Mouse (Mus musculus): ENCODE measurements around the gene Sord.

Gene Sord

DNA sequence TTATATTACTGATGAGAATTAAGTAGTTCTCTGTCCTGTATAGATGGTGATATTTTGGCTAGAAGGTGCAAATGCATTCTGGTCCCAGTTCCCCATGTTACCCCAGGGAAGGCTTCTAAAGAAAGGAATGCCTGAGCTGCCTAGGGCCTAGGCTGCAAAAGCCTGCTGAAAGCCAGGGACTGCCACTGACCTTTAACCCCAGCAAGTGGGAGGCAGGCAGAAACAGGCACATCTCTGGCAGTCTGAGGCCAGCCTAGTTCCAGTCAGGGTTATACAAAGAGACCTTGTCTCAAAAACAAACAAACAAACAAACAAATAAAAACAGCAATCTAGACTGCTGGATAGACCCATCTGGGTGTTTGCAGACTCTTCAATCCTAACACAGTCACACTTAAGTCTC is 6.2 kb downstream of the Sord start:
- no peak for DNase-seq (ENCODE audit: low spot score in 2 of 2)

DNA sequence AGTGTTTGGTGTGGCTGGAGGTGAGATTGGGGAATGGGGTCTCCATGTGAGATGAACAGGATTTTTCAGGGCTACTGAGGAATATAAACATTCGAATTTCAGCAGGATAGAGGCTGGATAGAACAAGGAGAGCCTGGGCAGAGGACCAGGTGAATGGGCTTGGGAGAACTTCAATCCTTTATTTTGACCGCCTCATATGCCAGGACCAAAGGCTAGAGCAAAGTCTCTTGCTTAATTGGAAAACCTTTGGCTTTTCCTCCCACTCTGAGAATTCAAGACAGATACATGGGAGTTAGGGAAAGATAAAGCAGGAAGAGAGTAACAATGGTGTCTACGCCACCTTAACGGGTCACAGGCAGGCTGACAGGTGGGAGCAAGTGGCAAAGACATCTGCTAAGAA is 6.7 kb downstream of the Sord start:
- no peak for DNase-seq (ENCODE audit: low spot score in 2 of 2)

DNA sequence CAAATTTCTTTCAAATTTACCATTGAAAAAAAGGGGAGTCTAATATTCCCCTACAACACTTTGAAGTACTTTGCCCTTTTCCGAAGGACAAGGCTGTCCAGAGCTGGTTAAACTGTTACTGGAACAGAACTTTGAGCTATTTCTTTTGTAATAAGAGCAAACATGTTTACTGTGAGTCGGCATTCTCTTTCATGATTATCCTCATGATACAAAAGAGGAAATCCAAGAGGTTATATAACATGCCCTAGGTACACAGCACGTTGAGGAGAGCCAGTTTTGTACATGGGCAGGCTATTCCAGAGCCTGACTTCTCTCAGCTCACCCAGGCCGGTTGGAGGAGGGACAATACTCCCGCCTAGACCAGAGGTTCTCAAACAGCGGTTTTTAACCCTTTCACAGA is 7.4 kb downstream of the Sord start:
- DNase-seq (ENCODE audit: low spot score in 2 of 2) = no peak

DNA sequence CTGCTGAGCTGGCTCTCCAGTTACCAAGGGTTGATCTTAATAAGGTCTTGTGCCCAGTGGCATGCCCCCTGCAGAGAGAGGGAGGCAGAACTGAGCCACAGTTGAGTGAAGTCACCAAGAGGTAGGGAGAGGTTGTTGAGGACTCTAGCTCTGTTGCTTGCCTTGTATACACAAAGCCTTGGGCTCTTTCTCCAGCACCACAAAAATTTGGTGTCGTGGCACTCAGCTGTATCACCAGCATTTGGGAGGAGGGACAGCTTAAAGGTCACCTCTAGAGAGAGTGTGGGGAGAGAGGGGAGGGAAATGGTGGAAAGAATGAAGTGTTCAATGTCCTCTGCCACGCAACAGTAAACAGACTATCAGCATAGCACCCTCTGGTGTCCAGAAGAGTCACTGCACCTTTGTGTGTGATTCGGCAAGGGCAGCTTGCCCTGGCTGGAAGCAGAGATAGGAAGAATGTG is 9.2 kb downstream of the Sord start:
- peak; percentile 22 to 69 for DNase-seq (ENCODE audit: low spot score in 2 of 2)

DNA sequence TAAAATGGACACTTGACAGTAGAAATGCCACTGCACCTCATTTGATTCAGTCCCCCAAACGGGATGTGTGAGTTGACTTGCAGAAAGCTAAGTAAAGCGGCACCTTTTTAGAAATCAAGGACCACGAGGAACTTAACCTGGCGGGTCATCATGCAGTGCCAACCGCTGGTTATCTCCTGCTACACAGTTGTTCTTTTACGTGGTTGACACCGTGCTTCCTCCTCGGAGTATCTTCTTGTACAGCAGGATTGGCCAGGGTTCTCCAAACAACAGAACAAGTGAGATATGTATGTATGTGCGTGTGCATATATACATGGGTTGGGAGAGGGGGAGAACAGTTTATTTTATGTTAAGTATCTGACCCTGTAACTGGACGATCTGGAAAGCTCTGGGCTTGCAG is 13.2 kb downstream of the Sord start:
- DNase-seq (ENCODE audit: low spot score in 2 of 2) = no peak

DNA sequence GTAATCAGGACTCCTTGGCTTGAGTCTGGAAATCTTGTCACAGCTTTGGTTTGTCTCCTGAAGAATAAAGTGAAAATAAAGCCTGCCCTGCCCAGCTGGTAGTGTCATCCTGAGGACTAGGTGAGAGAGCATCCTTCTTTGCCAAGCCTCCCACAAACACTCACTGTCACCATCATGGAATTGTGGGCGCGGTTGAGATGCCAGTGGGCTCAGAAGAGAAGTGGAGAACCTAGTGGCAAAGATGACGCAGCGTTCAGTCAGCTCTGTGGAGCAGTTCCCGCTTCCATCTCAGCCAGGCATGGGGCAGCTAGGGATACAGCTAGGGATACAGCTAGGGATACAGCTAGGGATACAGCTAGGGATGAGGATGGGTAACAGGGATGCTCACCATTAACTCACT is 21.4 kb downstream of the Sord start:
- DNase-seq (ENCODE audit: low spot score in 2 of 2) = no peak

DNA sequence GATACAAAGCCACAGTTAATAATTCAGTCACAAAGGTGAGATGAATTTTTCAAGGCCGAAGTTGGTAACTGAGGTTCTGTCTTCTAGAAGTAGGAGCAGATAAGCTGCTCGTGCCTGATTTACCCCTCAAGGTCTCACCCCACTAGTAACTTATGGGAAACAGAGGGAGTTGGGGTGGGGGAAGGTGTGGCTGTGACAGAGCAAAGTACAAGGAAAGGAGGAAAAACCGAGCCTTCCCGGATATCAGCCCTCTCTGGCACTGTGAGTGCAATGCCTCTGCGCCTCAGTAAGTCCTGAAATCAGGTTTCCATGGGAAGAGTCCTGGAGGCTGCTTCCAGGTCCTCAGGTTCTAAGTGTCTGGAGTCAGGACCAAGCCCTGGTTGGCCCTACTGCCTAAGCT is 26.2 kb downstream of the Sord start:
- DNase-seq (ENCODE audit: low spot score in 2 of 2) = no peak

DNA sequence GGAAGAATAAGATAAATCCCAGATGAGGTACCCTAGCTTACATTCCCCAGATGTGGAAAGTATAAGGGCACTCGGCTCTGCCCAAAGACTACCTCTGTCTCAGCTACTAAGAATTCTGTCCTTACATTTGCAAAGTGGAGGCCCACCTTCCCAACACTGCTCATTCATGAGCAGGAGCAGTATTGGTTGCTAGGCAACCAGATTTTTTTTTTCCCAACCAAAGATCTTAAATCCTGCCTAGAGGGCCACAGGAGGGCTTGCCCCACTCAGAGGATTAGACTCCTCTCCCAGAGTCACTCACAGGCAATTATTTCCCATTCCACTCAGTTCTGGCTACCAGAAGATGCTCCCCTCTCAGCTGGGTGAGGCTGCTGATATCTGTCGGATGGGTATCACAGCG is 30.1 kb downstream of the Sord start:
- no peak for DNase-seq (ENCODE audit: low spot score in 2 of 2)

DNA sequence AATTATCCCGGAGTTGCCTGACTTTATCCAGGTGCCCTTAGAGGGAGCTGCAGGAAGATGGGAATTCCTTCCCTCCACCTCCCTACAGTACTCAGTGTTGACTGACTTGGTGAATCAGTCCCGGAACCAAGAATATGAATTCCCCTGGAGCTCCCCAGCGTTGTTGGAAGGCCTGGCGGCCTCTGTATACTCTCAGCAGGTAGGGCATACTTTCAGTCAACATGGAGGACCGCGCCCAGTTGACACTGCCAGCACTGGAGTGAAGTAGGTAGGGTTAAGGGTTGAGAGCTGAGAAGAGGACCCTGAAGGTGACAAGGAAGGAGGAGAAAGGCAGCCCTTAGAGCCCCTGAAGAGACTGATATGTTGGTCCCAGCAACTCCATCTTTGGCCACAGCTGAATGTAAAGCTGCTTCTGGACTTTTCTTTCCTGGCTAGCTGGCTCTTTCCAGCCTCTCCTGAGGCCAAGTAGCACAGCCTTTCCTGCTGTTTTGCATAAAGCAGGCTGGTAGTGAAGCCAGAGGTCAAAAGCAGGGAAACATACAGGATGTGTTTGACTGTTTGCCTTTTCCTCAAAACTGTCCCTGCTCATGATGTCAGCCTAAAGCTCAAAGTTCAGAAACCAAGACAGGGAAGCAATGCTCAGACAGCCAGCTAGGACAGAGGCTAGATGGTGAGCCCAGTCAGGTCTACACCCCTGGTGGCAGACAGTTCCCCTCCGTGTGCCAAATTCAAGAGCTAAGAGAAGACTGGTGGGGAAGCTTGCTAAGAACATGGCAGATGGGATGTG is 32.1 kb downstream of the Sord start:
- no peak for DNase-seq (ENCODE audit: low spot score in 2 of 2)

DNA sequence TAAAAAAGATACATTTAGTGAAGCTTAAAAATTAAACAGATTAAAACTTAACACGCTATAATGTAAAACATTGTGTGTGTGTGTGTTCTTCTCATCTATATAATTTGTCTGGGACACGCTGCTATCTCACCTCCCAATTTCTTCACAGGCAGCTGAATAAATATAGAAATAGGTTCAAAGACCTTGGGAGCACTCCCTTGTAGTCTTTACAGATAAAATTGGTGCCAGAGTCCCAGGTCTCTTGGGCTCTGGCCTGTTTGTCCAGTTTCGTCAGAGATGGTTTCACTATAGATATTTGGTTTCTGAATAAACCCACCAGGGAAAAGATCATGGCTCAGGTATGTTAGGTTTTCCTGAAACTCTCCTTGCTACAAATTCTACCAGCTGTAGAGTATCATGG is 44.2 kb downstream of the Sord start:
- DNase-seq (ENCODE audit: low spot score in 2 of 2) = no peak

DNA sequence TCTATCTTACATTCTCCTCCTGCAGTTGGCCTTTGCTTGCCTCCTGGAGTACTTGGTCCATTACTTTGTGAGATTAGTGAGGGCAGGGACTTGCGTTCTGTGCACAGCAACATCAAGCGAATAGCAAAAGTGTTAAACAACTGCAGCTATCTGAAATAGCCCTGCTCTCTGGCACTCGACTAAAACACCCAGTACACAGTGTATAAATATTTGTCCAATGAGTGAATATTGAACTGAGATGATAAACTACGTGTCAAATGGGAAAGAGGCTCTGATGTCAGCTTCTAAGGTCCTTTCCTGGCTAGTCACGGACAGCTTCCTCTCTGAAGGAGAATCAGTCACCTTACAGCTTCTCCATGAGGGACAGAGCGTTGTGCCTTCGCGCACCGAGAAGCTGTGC is 49.5 kb downstream of the Sord start:
- DNase-seq (ENCODE audit: low spot score in 2 of 2) = no peak

DNA sequence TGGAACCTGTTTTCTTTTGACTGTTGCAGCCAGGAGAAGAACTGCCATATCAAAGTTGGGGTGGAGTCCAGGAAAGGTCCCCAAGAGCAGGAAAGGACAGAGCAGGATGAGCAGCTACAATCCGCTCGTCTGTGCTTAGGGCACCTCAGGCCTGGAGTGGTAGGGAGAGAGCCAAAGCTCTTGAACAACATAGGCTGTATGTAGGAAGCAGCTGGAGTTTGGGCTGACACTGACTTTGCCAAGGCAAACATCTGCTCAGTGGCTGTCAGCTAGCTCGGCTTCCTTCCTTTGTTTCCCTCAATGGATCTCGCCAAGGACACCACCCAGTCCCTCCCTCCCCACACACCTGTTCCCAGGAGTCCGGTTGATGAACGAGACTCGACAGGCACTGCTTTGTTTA is 51.6 kb downstream of the Sord start:
- DNase-seq (ENCODE audit: low spot score in 2 of 2) = no peak

DNA sequence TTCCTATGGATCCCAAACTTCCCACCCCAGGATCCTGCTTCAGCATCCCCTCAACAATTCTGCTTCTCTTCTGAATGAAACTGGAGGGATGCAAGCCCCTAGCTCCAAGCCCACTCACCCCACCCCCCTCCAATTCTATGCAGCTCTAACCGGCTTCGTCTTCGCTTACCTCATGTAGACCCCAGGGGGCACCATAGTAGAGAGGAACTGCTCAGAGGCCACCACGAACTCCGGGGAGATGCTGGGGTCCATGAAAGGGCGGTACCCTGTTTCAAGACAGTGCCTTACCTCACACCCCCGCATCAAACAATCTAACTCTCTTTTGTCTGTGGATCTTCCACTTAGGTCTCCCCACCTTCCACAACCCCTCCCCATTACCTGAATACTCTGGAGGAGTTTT is 60.4 kb downstream of the Sord start:
- DNase-seq (ENCODE audit: low spot score in 2 of 2) = no peak

DNA sequence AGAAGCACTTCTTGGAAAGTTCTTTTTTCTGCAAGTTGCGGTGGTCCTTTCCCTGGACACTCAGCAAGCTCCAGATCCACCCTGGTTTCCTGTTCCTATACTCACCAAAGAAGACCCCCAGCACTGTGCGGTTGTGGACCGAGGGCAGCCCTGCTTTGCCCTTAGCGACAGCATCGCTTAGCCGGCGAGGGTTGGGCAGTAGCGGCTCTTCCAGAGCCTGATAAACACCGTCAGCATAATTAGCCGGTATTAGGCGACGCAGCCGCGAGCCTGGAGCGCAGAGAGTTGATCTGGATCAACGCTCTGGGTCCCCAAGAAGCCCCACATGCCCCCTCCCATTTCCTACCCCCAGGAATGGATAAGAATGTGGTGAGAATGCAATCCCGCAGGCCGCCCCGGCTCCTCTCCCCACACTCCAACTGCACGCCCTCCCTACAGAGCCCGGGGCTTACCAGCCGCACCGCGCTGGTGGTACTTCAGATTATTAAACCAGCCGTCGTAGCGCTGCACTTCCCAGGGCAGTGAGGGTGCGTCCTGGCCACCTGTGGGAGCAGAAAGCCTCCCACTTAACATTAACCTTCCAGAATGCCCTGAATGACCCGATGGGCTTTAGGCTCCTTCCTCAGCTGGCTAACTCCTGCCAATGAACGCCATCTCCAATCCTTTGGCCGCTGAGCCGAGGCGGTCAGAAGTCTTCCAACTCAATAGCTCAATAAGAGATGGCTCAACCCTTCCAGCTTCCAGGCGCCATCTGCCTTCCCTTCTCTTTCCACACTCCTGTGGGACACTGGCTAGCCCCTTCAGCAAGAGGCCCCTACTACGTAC is 62.9 kb downstream of the Sord start:
- DNase-seq (ENCODE audit: low spot score in 2 of 2) = no peak

DNA sequence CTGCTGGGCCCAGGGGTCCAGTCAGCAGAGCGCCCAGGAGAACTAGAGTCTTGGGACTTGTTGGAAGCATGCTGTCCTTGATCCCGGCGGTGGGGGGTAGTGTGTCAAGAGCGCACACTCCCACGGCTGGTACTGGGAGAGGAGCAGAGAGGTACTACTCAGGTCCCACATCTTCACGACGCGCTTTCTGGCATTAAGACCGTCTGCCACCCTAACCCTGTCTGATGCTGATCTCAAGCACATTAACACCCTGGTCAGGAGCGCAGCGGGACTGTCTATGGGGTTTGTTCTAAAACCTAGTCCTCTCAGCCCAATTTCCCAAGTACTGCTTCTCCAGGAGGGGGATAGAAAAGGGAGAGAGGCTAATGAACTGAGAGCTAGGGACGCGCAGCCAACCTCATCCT is 63.5 kb downstream of the Sord start, which contains the start of gene Duox2:
Gene Duox2, minus strand, starts transcription at position 354 of the 404 bp plus-strand sequence.
- DNase-seq (ENCODE audit: low spot score in 2 of 2) = no peak

DNA sequence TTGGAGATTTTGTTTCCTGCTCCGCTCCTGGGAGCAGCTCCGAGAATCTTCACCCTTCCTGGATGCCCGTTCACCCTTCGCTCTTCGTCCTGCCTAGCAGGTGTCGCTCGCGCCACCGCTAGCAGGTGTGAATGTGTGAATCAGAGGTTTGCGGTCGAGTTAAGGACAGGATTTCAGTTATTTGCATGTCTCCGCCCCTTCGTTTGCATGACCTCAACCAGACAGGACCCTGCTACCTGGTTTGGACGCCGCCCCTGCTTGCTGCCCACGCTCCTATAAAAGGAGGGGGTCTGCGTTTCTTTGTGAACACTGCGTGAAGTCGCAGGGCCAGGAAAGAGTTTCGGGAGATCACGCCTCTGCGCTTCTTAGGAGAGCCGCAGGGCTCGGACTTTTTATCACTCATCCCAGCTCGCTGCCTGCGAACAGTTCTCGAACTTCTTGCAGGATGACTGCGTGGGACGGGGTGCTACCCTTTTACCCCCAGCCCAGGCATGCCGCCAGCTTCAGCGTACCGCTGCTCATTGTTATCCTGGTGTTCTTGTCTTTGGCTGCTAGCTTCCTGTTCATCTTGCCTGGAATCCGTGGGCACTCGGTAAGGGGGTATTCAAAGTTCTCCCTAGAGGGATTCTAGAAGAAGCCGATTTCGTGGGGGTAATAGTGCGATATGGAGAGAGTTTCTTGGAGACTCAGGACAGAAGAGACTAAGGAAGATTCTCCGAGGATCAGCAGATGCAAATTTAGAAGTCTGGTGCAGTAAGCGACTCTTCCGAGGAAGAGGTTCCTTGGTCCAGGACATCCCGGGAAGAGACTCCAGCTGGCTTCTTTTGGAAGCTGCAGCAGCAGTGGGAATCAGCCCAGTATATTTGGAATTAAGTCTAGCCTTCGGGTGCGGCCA is 64.3 kb downstream of the Sord start, which contains the start of gene Duoxa2:
Gene Duoxa2, plus strand, starts transcription at position 305 of the 895 bp plus-strand sequence.
- no peak for DNase-seq (ENCODE audit: low spot score in 2 of 2)

DNA sequence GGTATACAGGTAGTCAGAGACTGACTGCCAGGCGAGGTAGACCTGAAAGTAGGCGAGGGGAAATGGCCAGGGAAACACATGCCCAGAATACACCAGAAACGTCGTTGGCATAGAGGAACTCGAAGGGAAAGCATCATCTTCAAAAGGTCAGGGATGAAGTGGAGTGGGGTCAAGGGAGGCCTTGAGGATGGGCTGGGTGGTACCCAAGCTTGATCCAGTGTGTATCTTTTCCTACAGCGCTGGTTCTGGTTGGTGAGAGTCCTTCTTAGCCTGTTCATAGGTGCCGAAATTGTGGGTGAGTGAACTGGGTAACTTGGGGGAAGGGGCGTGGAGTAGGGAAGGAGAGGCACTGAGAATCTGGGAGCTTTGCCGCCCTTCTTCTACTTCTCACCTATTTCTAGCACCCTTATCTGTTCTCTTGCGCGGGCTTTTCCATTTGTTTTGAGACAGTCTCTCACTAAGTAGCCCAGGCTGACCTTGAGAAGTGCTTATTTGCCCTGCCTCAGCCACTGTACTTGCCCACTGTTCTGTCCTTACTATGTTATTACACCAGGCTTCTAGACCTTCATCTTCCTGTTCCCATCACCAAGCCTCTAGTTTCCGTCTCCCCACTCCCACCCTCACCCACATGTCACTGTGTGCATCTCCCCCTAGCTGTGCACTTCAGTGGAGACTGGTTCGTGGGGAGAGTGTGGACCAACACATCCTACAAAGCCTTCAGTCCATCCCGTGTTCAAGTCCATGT is 65.5 kb downstream of the Sord start:
- DNase-seq (ENCODE audit: low spot score in 2 of 2) = no peak

DNA sequence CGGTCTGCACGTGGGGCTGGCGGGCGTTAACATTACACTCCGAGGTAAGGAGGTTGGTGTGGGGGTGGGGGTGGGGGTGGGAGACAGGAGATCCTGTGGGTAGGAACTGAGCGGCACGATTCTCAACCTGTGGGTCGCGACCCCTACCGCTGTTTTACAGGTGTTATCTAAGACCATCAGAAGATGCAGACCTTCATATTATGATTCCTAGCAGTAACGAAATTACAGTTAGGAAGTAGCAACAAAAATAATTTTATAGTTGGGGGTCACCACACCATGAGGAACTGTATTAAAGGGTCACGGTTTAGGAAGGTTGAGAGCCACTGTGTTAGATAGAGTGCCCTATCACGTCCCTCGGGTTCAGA is 66.1 kb downstream of the Sord start:
- DNase-seq (ENCODE audit: low spot score in 2 of 2) = no peak

DNA sequence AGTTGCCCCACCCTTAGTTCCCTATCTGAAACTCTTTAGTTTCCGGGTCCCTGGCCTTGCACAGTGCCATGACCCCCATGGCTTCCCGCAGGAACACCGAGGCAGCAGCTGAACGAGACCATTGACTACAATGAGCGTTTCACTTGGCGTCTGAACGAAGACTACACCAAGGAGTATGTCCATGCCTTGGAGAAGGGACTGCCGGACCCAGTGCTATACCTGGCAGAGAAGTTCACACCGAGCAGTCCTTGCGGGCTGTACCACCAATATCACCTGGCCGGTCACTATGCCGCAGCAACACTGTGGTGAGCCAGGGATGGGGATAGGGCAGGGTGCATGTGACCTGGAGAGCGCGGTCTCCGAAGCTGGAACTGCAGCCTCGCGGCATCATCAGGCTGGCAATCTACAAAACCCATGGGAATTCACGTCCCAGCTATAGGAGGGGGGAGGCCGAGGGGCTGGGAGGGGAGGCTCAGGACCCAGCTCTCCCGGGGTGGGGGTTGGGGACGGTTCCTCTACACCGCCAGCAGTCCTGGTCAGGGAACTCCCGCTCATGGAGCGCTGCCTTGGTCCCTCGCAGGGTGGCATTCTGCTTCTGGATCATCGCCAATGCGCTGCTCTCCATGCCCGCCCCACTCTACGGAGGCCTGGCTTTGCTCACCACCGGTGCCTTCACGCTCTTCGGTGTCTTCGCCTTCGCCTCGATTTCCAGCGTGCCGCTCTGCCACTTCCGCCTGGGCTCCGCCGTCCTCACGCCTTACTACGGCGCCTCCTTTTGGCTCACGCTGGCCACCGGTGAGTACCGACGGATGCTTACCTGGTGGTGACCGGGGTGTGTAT is 66.8 kb downstream of the Sord start:
- peak in 1 of 2 experiments; percentile 19 for DNase-seq (ENCODE audit: low spot score in 2 of 2)

DNA sequence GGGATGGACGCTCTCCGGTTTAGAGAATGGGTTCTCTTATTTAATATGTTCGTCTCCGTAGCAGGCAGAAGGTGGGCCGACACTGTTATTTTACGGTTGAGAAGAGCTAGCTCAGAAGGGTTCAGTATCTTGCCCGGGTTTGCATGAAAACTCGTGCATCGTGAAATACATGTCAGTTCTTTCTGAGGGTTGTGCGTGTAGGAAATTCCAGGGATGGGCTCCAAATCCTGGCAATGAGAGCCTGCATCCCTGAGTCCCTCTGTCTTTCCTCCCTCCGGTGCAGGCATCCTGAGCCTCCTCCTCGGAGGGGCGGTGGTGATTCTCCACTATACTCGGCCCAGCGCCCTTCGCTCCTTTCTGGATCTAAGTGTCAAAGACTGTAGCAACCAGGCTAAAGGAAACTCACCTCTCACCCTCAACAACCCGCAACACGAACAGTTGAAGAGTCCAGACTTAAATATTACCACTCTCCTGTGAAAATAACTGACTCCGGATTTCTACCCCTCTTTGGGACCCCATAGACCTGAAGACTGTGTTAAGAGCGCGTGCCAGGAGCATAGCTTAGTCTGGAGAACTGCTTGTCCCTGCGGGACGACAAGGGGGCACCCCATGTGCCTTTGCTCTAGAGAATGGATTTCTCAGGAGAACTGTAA is 67.5 kb downstream of the Sord start:
- no peak for DNase-seq (ENCODE audit: low spot score in 2 of 2)

All from frontal cortex, postnatal 14 days (tissue).